Mouse (Mus musculus): ENCODE measurements around the gene Tgfbr3.
A peak's percentile ranks its signal among the peaks of the same experiment; 100 is the strongest.

Gene Tgfbr3

GRCm38 (mm10) chr5:107102916-107103315, 186.5 kb downstream of the Tgfbr3 start:
- no peak for DNase-seq

- DNase-seq, result no peak
Observed at GRCm38 (mm10) chr5:107101684-107102083, 187.7 kb downstream of the Tgfbr3 start.

GRCm38 (mm10) chr5:107101135-107101534, 188.3 kb downstream of the Tgfbr3 start:
- no peak for DNase-seq

GRCm38 (mm10) chr5:107099634-107100033, 189.8 kb downstream of the Tgfbr3 start:
- no peak for DNase-seq

GRCm38 (mm10) chr5:107099076-107099475, 190.4 kb downstream of the Tgfbr3 start:
- DNase-seq, result no peak

GRCm38 (mm10) chr5:107098007-107098406, 191.4 kb downstream of the Tgfbr3 start:
- no peak for DNase-seq

- DNase-seq, result no peak
Observed at GRCm38 (mm10) chr5:107097314-107097713, 192.1 kb downstream of the Tgfbr3 start.

GRCm38 (mm10) chr5:107094233-107094632, 195.2 kb downstream of the Tgfbr3 start:
- DNase-seq, result no peak

- DNase-seq, result no peak
Observed at GRCm38 (mm10) chr5:107093253-107093652, 196.2 kb downstream of the Tgfbr3 start.

GRCm38 (mm10) chr5:107092137-107092536, 197.3 kb downstream of the Tgfbr3 start:
- DNase-seq, result no peak

GRCm38 (mm10) chr5:107089966-107090365, 199.5 kb downstream of the Tgfbr3 start:
- no peak for DNase-seq

- DNase-seq, result peak; percentile 78
Observed at GRCm38 (mm10) chr5:107087829-107088808, 201.3 kb downstream of the Tgfbr3 start.

GRCm38 (mm10) chr5:107087291-107087690, 202.1 kb downstream of the Tgfbr3 start:
- DNase-seq, result no peak

- DNase-seq, result no peak
Observed at GRCm38 (mm10) chr5:107086166-107086565, 203.3 kb downstream of the Tgfbr3 start.

GRCm38 (mm10) chr5:107084431-107084830, 205.0 kb downstream of the Tgfbr3 start:
- DNase-seq, result no peak

- DNase-seq, result no peak
Observed at GRCm38 (mm10) chr5:107082011-107082410, 207.4 kb downstream of the Tgfbr3 start.

- DNase-seq, result no peak
Observed at GRCm38 (mm10) chr5:107080986-107081624, 208.3 kb downstream of the Tgfbr3 start.

GRCm38 (mm10) chr5:107079920-107080319, 209.5 kb downstream of the Tgfbr3 start:
- DNase-seq, result no peak

- peak; percentile 53 for DNase-seq
Observed at GRCm38 (mm10) chr5:107079146-107079638, 210.2 kb downstream of the Tgfbr3 start.

GRCm38 (mm10) chr5:107078361-107078760, 211.1 kb downstream of the Tgfbr3 start:
- DNase-seq, result no peak

- DNase-seq, result no peak
Observed at GRCm38 (mm10) chr5:107077900-107078299, 211.5 kb downstream of the Tgfbr3 start.

GRCm38 (mm10) chr5:107074980-107075583, 214.3 kb downstream of the Tgfbr3 start:
- DNase-seq, result no peak

GRCm38 (mm10) chr5:107074350-107074749, 215.1 kb downstream of the Tgfbr3 start:
- no peak for DNase-seq

Data from right cerebral cortex, postnatal 4 days (tissue).